Mouse (Mus musculus) embryonic stem cell, embryonic (primary cell): ENCODE measurements around the gene Gdf7.

ENCODE experiments used
- CTCF ChIA-PET, 4 experiments: fragments of 300-600 bp in 2 of 4; fragments of 350-600 bp in 2 of 4; sonication (Branson Sonifier 250); formaldehyde crosslinking; loops; one replicate each; lab custom pipeline; 2022; ENCODE audit warnings: inconsistent platforms in 2 of 4; lab: Charles Lee
- POLR2A ChIA-PET, 4 experiments: fragments of 300-600 bp in 2 of 4; fragments of 350-600 bp in 2 of 4; sonication (Branson Sonifier 250); formaldehyde crosslinking; loops; one replicate each; lab custom pipeline; 2022; ENCODE audit warnings: antibody characterized with exemption in 4 of 4, inconsistent platforms in 1 of 4; lab: Charles Lee

The Gdf7 gene

DNA sequence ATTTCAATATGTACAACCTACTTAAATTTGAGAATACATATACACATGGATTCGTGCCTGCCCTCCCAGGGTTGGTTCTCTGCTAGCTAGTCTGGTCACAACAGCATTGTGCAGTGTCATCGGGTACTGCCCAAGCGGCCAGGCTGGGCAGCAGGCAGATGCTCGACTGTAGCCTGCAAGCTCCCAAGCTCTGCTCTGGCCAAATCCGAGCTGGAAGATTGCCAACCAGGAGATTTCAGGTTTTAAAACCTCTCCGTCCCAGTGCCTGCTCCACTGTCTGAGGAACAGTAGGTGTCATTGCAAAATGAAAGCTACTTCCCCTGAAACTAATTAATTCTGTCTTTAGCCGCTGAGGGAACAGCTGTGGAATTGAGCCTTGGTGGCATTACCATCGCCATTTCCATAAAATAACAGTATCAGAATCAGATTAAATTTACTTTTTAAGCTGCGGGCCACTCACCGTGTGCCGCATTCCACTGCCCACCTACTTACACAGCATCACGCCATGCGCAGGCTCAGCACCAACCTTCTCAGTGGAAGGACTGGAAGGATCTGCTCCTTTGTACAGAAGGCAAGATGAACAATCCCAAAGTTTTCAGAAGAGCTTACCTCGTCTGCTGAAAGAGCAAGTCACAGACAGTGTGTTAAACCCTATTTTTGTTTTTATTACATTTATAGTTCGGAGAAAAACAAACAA, 10.4 kb downstream of the Gdf7 start:
- POLR2A ChIA-PET: interaction anchor here in 1 of 4 experiments (1.2 to 1.3 kb wide), 3 partner anchors 9 to 208 kb away, joined by 3 to 6 read pairs (median 4); partner anchors contain the start of genes Gdf7 and Rhob
- CTCF ChIA-PET: no interaction called here

DNA sequence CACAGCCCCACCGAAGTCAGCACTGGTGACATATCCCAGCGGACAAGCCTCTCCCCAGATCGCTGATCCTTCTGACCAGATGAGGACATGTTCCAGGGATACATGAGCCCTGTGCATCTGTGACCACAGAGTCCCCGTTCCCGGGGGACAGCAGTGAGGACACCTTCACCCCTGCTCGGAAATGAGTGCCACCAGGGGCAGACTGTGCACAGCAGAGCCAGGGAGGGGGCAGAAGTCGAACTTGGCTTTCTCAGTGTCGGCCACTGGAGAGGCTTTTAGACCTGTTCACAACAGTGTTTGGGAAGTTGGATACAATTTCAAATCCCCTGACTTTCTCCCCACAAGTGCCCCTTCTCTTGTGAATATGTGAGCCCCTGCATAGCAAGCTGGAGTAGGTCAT, 12.3 kb downstream of the Gdf7 start:
- CTCF ChIA-PET: interaction anchor here in 1 of 4 experiments (0.7 to 2.0 kb wide), 2 partner anchors 229 to 299 kb away, joined by 3 to 11 read pairs; no protein-coding TSS in a partner anchor
- POLR2A ChIA-PET: interaction anchor here in 2 of 4 experiments (0.6 to 1.3 kb wide), 5 partner anchors 12 to 228 kb away, joined by 3 to 6 read pairs (median 3); no protein-coding TSS in a partner anchor

DNA sequence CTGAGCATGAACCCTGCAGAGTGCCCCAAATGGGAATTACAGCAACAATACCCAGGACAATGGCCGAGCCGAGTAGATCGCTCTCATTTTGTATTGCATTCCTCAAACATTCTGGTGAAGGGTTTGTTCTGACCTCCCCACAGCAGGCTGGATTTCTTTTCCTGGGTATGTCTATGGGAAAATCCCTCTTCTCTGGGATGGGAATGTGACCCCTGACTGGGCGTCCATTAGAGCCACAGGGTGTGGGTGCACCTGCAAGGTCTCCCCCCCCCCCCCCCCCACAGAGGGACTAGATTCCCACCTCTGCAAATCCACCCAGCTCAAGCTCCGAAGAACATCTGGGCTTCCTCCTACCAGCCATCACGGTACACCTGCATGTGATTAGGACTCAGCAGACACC, 12.7 kb downstream of the Gdf7 start:
- ChIA-PET CTCF (interaction anchor here in 3 of 4 experiments (0.7 to 2.2 kb wide), 4 partner anchors 17 to 229 kb away, joined by 3 to 11 read pairs (median 5); no protein-coding TSS in a partner anchor), POLR2A (interaction anchor here in 2 of 4 experiments (0.6 to 1.3 kb wide), 4 partner anchors 30 to 228 kb away, joined by 3 to 6 read pairs (median 4); no protein-coding TSS in a partner anchor)

DNA sequence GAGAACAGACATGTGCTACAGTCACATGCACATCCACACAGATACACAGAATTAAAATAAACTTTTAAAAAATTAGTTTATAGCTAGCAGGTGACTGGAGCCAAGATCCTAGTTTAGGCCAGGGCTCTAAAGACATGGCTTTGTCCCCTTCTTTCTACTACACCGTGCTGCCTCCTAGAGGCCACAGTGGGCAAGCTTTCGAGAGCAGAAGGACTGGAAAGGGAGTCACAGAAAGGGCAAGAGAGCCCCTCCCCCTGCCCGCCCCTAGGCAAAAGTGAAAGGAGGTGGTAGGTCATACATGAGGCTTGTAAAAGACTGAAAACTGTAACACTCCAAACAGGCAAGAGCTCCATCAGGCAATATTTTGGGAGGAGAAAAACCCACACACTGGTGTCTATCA, 13.8 kb downstream of the Gdf7 start:
- POLR2A ChIA-PET: interaction anchor here in 2 of 4 experiments (0.9 to 1.3 kb wide), 4 partner anchors 10 to 212 kb away, joined by 3 to 4 read pairs (median 3); partner anchors contain the start of gene Rhob (in 1 of the 2)
- CTCF ChIA-PET: interaction anchor here in 3 of 4 experiments (0.7 to 2.2 kb wide), 15 partner anchors 14 to 297 kb away, joined by 3 to 11 read pairs (median 4); partner anchors contain the start of gene Gdf7 (in 1 of the 3)

DNA sequence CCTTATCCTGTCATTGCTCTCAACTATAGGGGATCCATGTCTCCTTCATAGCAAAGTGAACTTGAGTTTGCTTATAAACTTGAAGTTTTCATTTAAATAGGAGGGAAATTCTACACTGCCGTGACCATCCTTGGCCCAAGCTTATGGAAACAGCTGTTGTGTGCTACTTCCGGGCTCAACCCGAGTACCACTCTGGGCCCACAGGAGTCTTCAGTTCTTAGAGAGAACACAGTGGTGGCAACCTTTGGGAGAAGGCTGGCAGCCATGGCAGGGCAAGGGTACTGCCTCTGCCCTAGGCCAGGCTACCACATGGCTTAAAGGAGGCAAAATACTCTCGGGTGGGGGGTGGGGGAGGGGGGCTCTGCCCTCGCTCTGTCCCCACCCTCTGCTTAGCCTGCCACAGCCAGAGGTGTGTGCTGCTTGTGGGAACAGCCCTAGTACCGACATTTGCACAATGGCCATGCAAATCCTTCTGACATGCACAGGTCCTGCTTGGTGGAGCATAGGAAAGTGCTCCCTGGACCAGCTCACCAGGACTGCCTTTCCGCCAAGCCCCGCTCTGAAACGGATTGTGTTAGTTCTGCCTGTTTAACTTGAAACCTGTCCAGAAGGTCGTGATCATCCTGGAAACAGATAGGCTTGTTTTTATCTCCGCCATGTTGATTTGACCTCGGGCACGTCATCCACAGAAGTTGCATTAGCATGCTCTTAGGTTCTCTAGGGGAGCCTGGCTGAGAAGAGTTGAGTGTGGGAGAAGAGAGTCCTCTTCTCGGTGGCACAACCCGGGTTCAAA, 20.3 kb downstream of the Gdf7 start:
- CTCF ChIA-PET: interaction anchor here in 2 of 4 experiments (0.5 to 1.6 kb wide), 2 partner anchors 22 to 34 kb away, joined by 4 read pairs; no protein-coding TSS in a partner anchor

DNA sequence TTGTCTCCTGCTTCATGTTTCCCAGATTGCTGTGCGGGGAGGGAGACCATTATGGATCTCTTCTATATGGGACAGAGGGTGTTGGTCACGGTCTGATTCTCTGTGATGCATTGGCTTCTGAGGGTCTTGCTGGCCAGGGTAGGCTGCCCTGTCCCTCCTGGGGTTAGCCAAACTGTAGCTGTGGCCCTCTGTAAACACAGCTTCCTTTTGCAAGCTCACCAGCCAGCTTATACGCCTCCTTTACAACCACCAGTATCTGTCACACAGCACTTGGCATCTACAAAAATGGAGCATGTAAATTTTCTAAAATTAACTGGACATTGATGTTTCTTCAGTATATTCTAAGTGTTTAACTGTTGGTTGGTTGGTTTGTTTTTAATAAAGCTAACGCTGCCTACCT, 26.3 kb downstream of the Gdf7 start:
- ChIA-PET POLR2A (no interaction called here), CTCF (no interaction called here)

More for the DNA sequence above, 20.3 kb downstream of the Gdf7 start:
- POLR2A ChIA-PET: interaction anchor here in 3 of 4 experiments (0.6 to 1.2 kb wide), 9 partner anchors 10 to 219 kb away, joined by 3 to 5 read pairs (median 3); partner anchors contain the start of gene Rhob (in 2 of the 3)

DNA sequence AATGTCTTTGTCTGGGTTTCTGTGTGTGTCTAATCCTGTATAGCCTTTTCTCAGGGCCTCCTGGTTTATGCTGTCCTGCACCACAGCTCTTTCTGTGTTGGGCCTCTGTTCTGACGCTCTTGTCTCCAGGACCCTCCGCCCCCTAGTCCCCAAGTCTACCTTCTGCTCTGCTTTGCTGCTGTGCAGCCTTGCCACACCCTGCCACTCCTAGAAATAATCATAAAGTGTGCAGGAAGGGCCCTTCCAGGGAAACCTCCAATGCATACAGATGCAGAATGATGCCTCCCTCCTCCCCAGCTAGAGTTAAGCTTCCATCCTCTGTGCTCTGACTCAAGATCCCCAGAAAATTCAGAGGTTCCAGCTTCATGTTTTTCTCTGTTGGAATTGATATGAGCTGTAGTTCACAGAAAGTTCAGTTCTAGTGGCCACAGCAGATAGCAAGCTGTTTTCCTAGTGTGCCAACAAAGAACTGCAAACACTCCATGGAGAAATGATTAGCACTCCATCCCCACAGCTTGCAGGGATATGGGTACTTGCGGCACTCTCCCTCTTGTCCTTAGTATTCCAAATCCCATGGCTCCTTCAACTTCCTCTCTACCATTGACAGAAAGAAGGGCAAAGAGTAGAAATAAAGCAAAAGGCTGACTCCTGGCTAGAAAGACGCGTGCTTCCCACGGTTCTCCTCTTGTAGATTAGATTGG, 28.1 kb downstream of the Gdf7 start:
- ChIA-PET POLR2A (interaction anchor here in 1 of 4 experiments (1.5 kb wide), 1 partner anchor 226 kb away, joined by 3 read pairs; the partner anchor contains the start of gene Rhob), CTCF (interaction anchor here in 1 of 4 experiments (1.1 kb wide), 1 partner anchor 14 kb away, joined by 3 read pairs; no protein-coding TSS in a partner anchor)

DNA sequence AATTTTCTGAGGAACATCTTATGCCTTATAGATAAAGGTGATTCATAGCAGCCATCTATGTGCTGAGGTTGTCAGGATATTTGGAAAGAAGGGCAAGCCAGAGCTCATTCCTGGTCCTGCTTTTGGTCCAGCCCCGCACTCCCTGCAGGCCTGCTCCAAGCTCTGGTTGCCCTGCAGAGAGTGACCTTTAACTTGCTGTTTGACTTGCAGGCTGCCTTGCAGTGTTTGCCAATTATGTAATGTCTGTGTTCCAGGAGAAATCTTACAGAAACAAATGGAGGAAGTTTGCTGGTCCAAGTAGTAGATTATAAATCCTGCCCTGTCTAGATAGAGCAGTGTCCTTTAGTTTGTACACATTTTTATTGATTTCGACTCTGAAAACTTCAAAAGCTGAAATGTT, 30.3 kb downstream of the Gdf7 start:
- ChIA-PET POLR2A (no interaction called here), CTCF (no interaction called here)

DNA sequence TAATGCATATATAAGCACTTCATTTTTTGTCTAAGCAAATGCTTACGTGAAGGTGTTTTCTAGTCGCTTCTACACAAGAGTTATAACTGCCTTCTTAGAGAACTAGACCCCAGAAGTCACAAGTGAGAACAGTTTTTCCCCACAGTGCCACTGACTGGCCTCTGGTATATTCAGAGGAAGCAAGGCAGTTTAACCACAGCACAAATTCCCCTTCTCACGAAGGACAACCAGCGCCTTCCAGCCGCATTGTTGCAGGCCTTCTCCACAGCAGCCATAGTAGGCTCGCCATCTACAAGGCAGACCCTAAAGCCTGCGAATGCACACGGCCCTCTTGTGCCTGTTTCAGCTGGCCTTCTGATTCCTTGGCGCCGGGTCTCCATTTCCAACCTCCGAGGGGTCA, 32.1 kb downstream of the Gdf7 start:
- ChIA-PET CTCF (no interaction called here), POLR2A (interaction anchor here in 1 of 4 experiments (0.6 kb wide), 1 partner anchor 371 kb away, joined by 4 read pairs; no protein-coding TSS in a partner anchor)

DNA sequence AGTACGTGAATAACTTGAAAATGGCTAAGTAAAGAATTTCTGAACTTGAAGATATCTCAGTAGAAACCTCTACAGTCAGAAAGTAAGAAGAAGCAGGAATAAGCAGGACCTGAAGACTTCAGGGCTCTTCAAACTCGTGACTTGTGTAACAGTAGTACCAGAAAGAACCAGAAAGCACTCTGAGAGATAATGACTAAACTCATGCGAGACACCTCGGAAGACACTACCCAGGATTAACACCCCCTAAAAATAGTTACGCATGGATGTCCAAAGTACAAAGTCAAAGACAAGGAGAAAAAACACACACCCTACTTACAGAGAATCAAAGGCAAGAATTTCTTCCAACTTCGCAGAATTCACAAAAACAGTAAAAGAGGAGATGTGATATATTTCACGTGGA, 35.4 kb downstream of the Gdf7 start:
- POLR2A ChIA-PET: interaction anchor here in 1 of 4 experiments (0.9 kb wide), 1 partner anchor 234 kb away, joined by 3 read pairs; the partner anchor contains the start of gene Rhob

DNA sequence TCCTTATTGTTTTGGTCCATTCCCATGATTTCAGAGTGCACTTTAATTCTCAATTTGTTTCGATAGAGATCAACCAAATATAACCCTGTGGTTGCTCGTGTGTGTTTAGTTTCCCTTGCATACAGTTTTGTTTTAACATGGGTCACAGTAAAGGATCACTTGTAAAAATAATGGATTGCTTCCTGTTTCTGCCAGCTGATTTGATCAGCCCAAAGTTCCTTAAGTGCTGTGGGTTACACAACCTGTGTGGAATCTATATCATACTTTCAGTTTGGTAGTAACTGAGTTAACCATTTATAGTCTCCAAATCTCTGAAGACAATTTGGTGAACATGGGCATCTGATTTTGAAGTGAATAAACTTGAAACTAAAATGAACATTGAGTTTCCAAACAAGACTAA, 41.5 kb downstream of the Gdf7 start:
- ChIA-PET CTCF (interaction anchor here in 2 of 4 experiments (1.3 to 1.7 kb wide), 3 partner anchors 27 to 46 kb away, joined by 3 to 5 read pairs (median 5); no protein-coding TSS in a partner anchor), POLR2A (interaction anchor here in 1 of 4 experiments (1.5 kb wide), 1 partner anchor 8 kb away, joined by 3 read pairs; no protein-coding TSS in a partner anchor)

More for the DNA sequence above, 35.4 kb downstream of the Gdf7 start:
- CTCF ChIA-PET: interaction anchor here in 1 of 4 experiments (1.1 kb wide), 1 partner anchor 50 kb away, joined by 3 read pairs; no protein-coding TSS in a partner anchor
